Mouse (Mus musculus) forebrain, embryonic 11.5 days (tissue): ENCODE results near the gene Tpx2. TPM values are rescaled to one million over a fixed set of nuclear protein-coding genes. Genes with fewer than 3 reads are reported as not detected.

Experiments
- ATAC-seq: fragments of 200-750 bp; cut with Nextera tagmentation; replicated peaks from 2 replicates; pipeline ENCODE4 v1.8.0; 2017; ENCODE audit warnings: moderate TSS enrichment; ENCODE audit not compliant: low FRiP score
- DNase-seq: peaks from one replicate; pipeline ENCODE4 v3.0.0-alpha.2; 2017; ENCODE audit warnings: low spot score
- H3K27ac ChIP-seq: fragments of 300-500 bp; sonication (generic); 2 replicates; pipeline ENCODE4 v1.5.1; 2014; ENCODE audit warnings: low read depth, low read length
- H3K27me3 ChIP-seq: fragments of 300-500 bp; sonication (generic); 2 replicates; pipeline ENCODE4 v1.6.1; 2014; ENCODE audit warnings: mild to moderate bottlenecking, low read length, mixed read lengths; ENCODE audit not compliant: control insufficient read depth, insufficient read depth
- H3K36me3 ChIP-seq: fragments of 300-500 bp; sonication (generic); 2 replicates; pipeline ENCODE4 v1.6.1; 2014; ENCODE audit warnings: mild to moderate bottlenecking, low read length, moderate library complexity, mixed read lengths; ENCODE audit not compliant: control insufficient read depth, insufficient read depth
- H3K4me1 ChIP-seq: fragments of 300-500 bp; sonication (generic); replicated peaks from 2 replicates; pipeline ENCODE4 v1.6.1; 2014; ENCODE audit warnings: low read length, mixed read lengths; ENCODE audit not compliant: control insufficient read depth, insufficient read depth
- H3K4me2 ChIP-seq: fragments of 300-500 bp; sonication (generic); 2 replicates; pipeline ENCODE4 v1.6.1; 2014; ENCODE audit warnings: low read depth, mild to moderate bottlenecking, low read length, moderate library complexity, mixed read lengths; ENCODE audit not compliant: severe bottlenecking
- H3K4me3 ChIP-seq: fragments of 300-500 bp; sonication (generic); 2 replicates; pipeline ENCODE4 v1.5.1; 2014; ENCODE audit warnings: low read depth, low read length
- H3K9ac ChIP-seq: fragments of 300-500 bp; sonication (generic); 2 replicates; pipeline ENCODE4 v1.6.1; 2014; ENCODE audit warnings: low read length
- H3K9me3 ChIP-seq: fragments of 300-500 bp; sonication (generic); 2 replicates; pipeline ENCODE4 v1.6.1; 2016; ENCODE audit warnings: low read length, mixed read lengths; ENCODE audit not compliant: control insufficient read depth
- WGBS: fragments of 180-500 bp; shearing (Covaris S2); extraction: QIAGEN DNeasy Blood & Tissue Kit; methylation state at CpG from one replicate; pipeline ENCODE4 v1.1.7; 2014; 5-methylcytosine and 5-hydroxymethylcytosine counted together
- polyA plus RNA-seq: library from polyadenylated mRNA; unstranded; fragments of >200 nt; fragmentation: Nextera tagmentation; extraction: Ambion mirVana; gene quantifications from 2 replicates; pipeline ENCODE4 v1.2.1, GENCODE M21; 2014

The Tpx2 gene
- 168 and 185 TPM in 2 replicates for polyA plus RNA-seq

GRCm38 (mm10) chr2:152847815-152848302, at the start of gene Tpx2:
Gene Tpx2, plus strand, starts transcription at chr2:152847964.
- under 1% methylated on average over 34 of the region's 34 CpGs for WGBS
- Histone ChIP-seq H3K4me3 (peak within 1 kb of the TSS; percentile 89), H3K27ac (peak within 1 kb of the TSS; percentile 66; the same call in 1 of the 2 replicates), H3K4me2 (peak within 1 kb of the TSS; percentile 55), H3K9ac (peak within 1 kb of the TSS; percentile 88), H3K27me3 (no peaks in the 10 kb centered on the region), H3K36me3 (no peaks in the 10 kb centered on the region; the same call in 1 of the 2 replicates), H3K4me1 (peaks cover 9% of the 10 kb centered on the region; the same call in 1 of the 2 replicates), H3K9me3 (no peaks in the 10 kb centered on the region)
- DNase-seq = peak; percentile 97
- ATAC-seq = peak; percentile 98

GRCm38 (mm10) chr2:152799954-152800761, 47.6 kb upstream of the Tpx2 start:
- Histone ChIP-seq H3K4me3 (no peak overlapping the region), H3K27me3 (no peaks in the 10 kb centered on the region), H3K36me3 (no peaks in the 10 kb centered on the region), H3K27ac (no peak overlapping the region), H3K9me3 (no peaks in the 10 kb centered on the region), H3K9ac (no peak overlapping the region), H3K4me1 (peaks cover 7% of the 10 kb centered on the region), H3K4me2 (no peak overlapping the region)
- DNase-seq (no peak), ATAC-seq (no peak)
- 83% methylated on average over 7 of the region's 7 CpGs for WGBS

- no peak overlapping the region for H3K9ac ChIP-seq
- no peaks in the 10 kb centered on the region for H3K27me3 ChIP-seq
- H3K4me2 ChIP-seq = no peak overlapping the region
- no peaks in the 10 kb centered on the region for H3K36me3 ChIP-seq
- H3K9me3 ChIP-seq = no peaks in the 10 kb centered on the region
- H3K4me3 ChIP-seq = no peak overlapping the region
- H3K4me1 ChIP-seq = peaks cover 7% of the 10 kb centered on the region
- ATAC-seq = no peak
- no peak overlapping the region for H3K27ac ChIP-seq
- DNase-seq = no peak
These were observed 47.0 kb upstream of the Tpx2 start for GRCm38 (mm10) chr2:152800762-152801113.

DNA sequence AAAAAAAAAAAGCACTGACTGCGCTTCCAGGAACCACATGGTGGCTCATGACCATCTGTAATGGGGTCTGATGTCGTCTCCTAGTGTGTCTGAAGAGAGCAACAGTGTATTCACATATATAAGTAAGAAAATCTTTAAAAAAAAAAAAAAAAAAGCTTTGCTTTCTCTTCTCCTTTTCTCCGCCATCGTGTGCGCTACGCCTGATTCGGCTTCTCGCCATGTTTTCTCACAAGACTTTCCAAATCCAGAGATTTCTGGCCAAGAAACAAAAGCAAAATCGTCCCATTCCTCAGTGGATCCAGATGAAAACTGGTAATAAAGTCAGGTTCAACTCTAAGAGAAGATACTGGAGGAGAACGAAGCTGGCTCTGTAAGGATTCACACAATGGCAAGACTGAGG, 45.5 kb upstream of the Tpx2 start:
- H3K4me2 ChIP-seq = no peak overlapping the region
- no peak overlapping the region for H3K9ac ChIP-seq
- no peak for DNase-seq
- H3K4me1 ChIP-seq = peaks cover 7% of the 10 kb centered on the region
- no peaks in the 10 kb centered on the region for H3K36me3 ChIP-seq
- H3K27ac ChIP-seq = no peak overlapping the region
- H3K27me3 ChIP-seq = no peaks in the 10 kb centered on the region
- H3K9me3 ChIP-seq = no peaks in the 10 kb centered on the region
- 94% methylated on average over 10 of the region's 10 CpGs for WGBS
- no peak overlapping the region for H3K4me3 ChIP-seq
- no peak for ATAC-seq

DNA sequence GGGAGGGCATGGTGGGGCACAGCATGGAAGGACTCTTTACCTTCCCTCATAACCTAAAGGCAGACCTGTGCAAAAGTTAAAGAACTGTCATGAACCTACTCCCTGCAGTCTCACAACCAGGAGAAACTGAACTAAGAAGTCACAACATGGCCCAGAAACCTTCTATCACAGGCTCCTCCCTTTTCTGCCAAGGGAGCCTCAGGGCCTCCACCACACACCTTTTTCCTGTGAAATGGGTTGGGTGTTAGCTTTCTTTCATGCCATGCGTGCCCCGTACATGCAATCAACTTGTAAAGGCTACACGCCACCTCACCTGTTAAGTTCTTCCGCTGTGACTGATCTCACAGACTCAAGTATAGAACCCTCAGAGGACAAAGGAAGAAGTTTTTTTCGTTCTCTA, 44.7 kb upstream of the Tpx2 start:
- Histone ChIP-seq H3K9ac (no peak overlapping the region), H3K27ac (no peak overlapping the region), H3K27me3 (no peaks in the 10 kb centered on the region), H3K9me3 (no peaks in the 10 kb centered on the region), H3K36me3 (no peaks in the 10 kb centered on the region), H3K4me3 (no peak overlapping the region), H3K4me1 (peaks cover 7% of the 10 kb centered on the region), H3K4me2 (no peak overlapping the region)
- WGBS = 85% methylated on average over 5 of the region's 5 CpGs
- ATAC-seq (no peak), DNase-seq (no peak)

DNA sequence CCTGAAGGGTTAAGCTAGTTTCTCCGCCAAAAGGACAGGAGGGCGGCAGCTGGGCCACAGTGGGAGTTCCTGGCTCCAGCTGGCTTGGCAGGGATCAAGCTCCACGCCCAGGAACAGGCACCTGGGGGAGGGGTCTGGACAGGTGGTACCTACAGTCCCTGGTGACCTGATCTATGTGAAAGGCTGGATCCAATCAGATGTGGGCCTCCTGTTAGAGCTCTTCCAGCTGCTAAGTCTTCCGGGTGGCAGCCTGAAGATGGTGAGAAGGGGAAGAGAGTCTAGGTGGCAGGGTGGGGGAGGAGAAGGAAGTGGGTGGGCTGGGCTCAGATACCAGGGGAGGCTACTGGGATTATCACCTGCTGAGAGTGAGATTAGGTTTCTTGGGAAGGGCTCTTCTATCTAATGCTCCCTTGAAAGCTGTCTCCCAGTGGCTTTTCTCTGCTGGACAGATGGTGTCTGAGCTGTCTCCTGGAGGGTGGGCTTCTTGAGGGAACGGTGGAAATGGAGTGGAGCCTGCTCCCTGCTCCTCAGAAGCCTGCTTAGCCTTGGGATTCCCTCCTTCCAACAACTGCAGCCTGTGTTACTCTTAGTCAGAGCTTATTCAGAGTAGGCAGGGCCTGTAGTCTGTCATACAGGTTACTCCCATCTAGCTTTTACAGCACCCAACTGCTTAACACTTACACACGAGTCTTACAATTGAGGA, 43.2 kb upstream of the Tpx2 start:
- ATAC-seq = 0 out of 2 replicates have a peak, but pooled peaks have one; percentile 39
- H3K9ac ChIP-seq = no peak overlapping the region
- H3K27ac ChIP-seq = peak overlapping the region; percentile 28
- 7% methylated on average over 6 of the region's 6 CpGs for WGBS
- H3K4me3 ChIP-seq = no peak overlapping the region
- H3K4me1 ChIP-seq = peaks cover 7% of the 10 kb centered on the region
- no peak overlapping the region for H3K4me2 ChIP-seq
- DNase-seq = no peak
- no peaks in the 10 kb centered on the region for H3K36me3 ChIP-seq
- no peaks in the 10 kb centered on the region for H3K9me3 ChIP-seq
- H3K27me3 ChIP-seq = no peaks in the 10 kb centered on the region

DNA sequence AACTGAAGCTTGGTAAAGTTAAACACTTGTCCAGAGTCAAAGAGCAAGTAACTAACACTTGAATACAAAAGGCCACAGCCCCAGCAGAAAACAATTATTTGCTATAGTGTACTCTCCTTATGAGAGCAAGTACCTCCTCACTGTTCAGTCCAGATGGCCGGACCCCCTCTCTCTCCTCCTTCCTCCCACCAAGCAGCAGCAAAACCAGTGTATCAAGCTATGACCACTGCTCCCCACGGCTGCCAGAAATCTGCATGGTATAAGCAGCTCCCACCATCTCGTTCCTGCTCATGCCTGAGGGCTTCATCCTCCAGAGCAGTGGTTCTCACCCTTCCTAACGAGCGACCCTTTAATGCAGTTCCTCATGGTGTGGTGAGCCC, 42.7 kb upstream of the Tpx2 start:
- DNase-seq (no peak), ATAC-seq (no peak)
- H3K27me3 ChIP-seq = no peaks in the 10 kb centered on the region
- H3K9ac ChIP-seq = no peak overlapping the region
- peak overlapping the region; percentile 28; the same call in 1 of the 2 replicates for H3K27ac ChIP-seq
- no peak overlapping the region for H3K4me2 ChIP-seq
- H3K36me3 ChIP-seq = no peaks in the 10 kb centered on the region
- H3K4me3 ChIP-seq = no peak overlapping the region
- H3K9me3 ChIP-seq = no peaks in the 10 kb centered on the region
- H3K4me1 ChIP-seq = peaks cover 7% of the 10 kb centered on the region
- WGBS = 48% methylated on average over 5 of the region's 5 CpGs

GRCm38 (mm10) chr2:152806037-152806436, 41.7 kb upstream of the Tpx2 start:
- DNase-seq = no peak
- no peak overlapping the region for H3K4me2 ChIP-seq
- H3K4me3 ChIP-seq = no peak overlapping the region
- no peaks in the 10 kb centered on the region for H3K27me3 ChIP-seq
- no peaks in the 10 kb centered on the region for H3K9me3 ChIP-seq
- H3K27ac ChIP-seq = 0 out of 2 replicates have a peak overlapping the region, but pooled peaks have one; percentile 4
- no peak for ATAC-seq
- H3K9ac ChIP-seq = no peak overlapping the region
- peaks cover 7% of the 10 kb centered on the region for H3K4me1 ChIP-seq
- H3K36me3 ChIP-seq = no peaks in the 10 kb centered on the region
- 92% methylated on average over 2 of the region's 2 CpGs for WGBS
